Mouse (Mus musculus) embryonic fibroblast, embryonic 13.5 days (primary cell): ENCODE data around the gene Aff3.

Source experiments
- CTCF ChIP-seq: IDR thresholded peaks from 2 replicates; pipeline ENCODE4 v1.5.1; 2011; ENCODE audit warnings: mild to moderate bottlenecking, control low read depth, low read length, moderate library complexity, borderline replicate concordance; ENCODE audit not compliant: insufficient read depth
- POLR2A ChIP-seq: IDR thresholded peaks from 2 replicates; pipeline ENCODE4 v1.6.1; 2011; ENCODE audit warnings: low read depth, mild to moderate bottlenecking, control low read depth, low read length, moderate library complexity

GRCm38 (mm10) chr1:38225166-38225565, 439.6 kb downstream of the Aff3 start:
- TF ChIP-seq POLR2A (no peak), CTCF (no peak)
